Mouse (Mus musculus) hindbrain, embryonic 14.5 days (tissue): ENCODE results near the gene Pcif1. TPM values are rescaled to one million over a fixed set of nuclear protein-coding genes. Genes with fewer than 3 reads are reported as not detected.
"Not testable (repeated sequence)": the region's sequence is repeated elsewhere in the genome, so short reads cannot be mapped to it uniquely, and the experiment has no call there.

Experiments used
- ATAC-seq: fragments of 200-750 bp; cut with Nextera tagmentation; 2 replicates; pipeline ENCODE4 v1.8.0; 2017; ENCODE audit warnings: moderate number of reproducible peaks, mild to moderate bottlenecking, moderate TSS enrichment, moderate library complexity; ENCODE audit not compliant: low FRiP score
- DNase-seq: peaks from one replicate; pipeline ENCODE4 v3.0.0-alpha.2; 2015; ENCODE audit warnings: low spot score
- H3K27ac ChIP-seq: fragments of 300-500 bp; sonication (generic); 2 replicates; pipeline ENCODE4 v1.5.1; 2014; ENCODE audit warnings: mild to moderate bottlenecking, moderate library complexity
- H3K27me3 ChIP-seq: fragments of 300-500 bp; sonication (generic); 2 replicates; pipeline ENCODE4 v1.6.1; 2014; ENCODE audit warnings: mild to moderate bottlenecking, low read length, mixed read lengths; ENCODE audit not compliant: control insufficient read depth, insufficient read depth
- H3K36me3 ChIP-seq: fragments of 300-500 bp; sonication (generic); replicated peaks from 2 replicates; pipeline ENCODE4 v1.6.1; 2014; ENCODE audit not compliant: control insufficient read depth, insufficient read depth
- H3K4me1 ChIP-seq: fragments of 300-500 bp; sonication (generic); replicated peaks from 2 replicates; pipeline ENCODE4 v1.6.1; 2014; ENCODE audit warnings: antibody characterized with exemption, low read length, mixed read lengths; ENCODE audit not compliant: control insufficient read depth, insufficient read depth
- H3K4me2 ChIP-seq: fragments of 300-500 bp; sonication (generic); replicated peaks from 2 replicates; pipeline ENCODE4 v1.6.1; 2014; ENCODE audit warnings: mild to moderate bottlenecking, moderate library complexity
- H3K4me3 ChIP-seq: fragments of 300-500 bp; sonication (generic); replicated peaks from 2 replicates; pipeline ENCODE4 v1.5.1; 2014; ENCODE audit warnings: mild to moderate bottlenecking, low read length
- H3K9ac ChIP-seq: fragments of 300-500 bp; sonication (generic); 2 replicates; pipeline ENCODE4 v1.6.1; 2014
- H3K9me3 ChIP-seq: fragments of 300-500 bp; sonication (generic); 2 replicates; pipeline ENCODE4 v1.6.1; 2016; ENCODE audit warnings: low read length; ENCODE audit not compliant: control insufficient read depth
- WGBS: fragments of 180-500 bp; shearing (Covaris S2); extraction: QIAGEN DNeasy Blood & Tissue Kit; methylation state at CpG from one replicate; pipeline ENCODE4 v1.1.7; 2014; 5-methylcytosine and 5-hydroxymethylcytosine counted together
- polyA plus RNA-seq: library from polyadenylated mRNA; unstranded; fragments of >200 nt; fragmentation: Nextera tagmentation; extraction: Ambion mirVana; gene quantifications from 2 replicates; pipeline ENCODE4 v1.2.1, GENCODE M21; 2014

The Pcif1 gene
- polyA plus RNA-seq, 1 experiment from 2014 or later: 74.7 TPM

- H3K27ac ChIP-seq, DNase-seq, H3K36me3 ChIP-seq, ATAC-seq, H3K9me3 ChIP-seq, H3K9ac ChIP-seq: not testable (repeated sequence)
- peak overlapping the region; percentile 44 for H3K4me3 ChIP-seq
- 81% methylated on average over 5 of the region's 5 CpGs for WGBS
- H3K27me3 ChIP-seq: peaks cover 34% of the 10 kb centered on the region
- H3K4me2 ChIP-seq: peak overlapping the region; percentile 95
- peaks cover 20% of the 10 kb centered on the region for H3K4me1 ChIP-seq
These were observed 23.5 kb upstream of the Pcif1 start for GRCm38 (mm10) chr2:164855572-164855971.

GRCm38 (mm10) chr2:164856309-164857100, 22.6 kb upstream of the Pcif1 start:
- 2% methylated on average over 42 of the region's 42 CpGs for WGBS
- 0 out of 2 replicates have a peak overlapping the region, but pooled peaks have one; percentile 20 for H3K27ac ChIP-seq
- peaks cover 34% of the 10 kb centered on the region for H3K27me3 ChIP-seq
- peak overlapping the region; percentile 95 for H3K4me2 ChIP-seq
- H3K4me3 ChIP-seq: peak overlapping the region; percentile 44
- DNase-seq (no peak), ATAC-seq (no peak; the same call in 1 of the 2 replicates)
- H3K9me3 ChIP-seq: no peaks in the 10 kb centered on the region
- H3K4me1 ChIP-seq: peaks cover 20% of the 10 kb centered on the region
- H3K9ac ChIP-seq: peak overlapping the region; percentile 51
- H3K36me3 ChIP-seq: no peaks in the 10 kb centered on the region

- WGBS: under 1% methylated on average over 42 of the region's 47 CpGs
- H3K27me3 ChIP-seq: peaks cover 34% of the 10 kb centered on the region
- peak within 1 kb of the TSS; percentile 59; the same call in 1 of the 2 replicates for H3K27ac ChIP-seq
- peaks cover 20% of the 10 kb centered on the region for H3K4me1 ChIP-seq
- H3K9me3 ChIP-seq: no peaks in the 10 kb centered on the region
- ATAC-seq (peak; percentile 82), DNase-seq (no peak)
- H3K4me2 ChIP-seq: peak within 1 kb of the TSS; percentile 95
- peak within 1 kb of the TSS; percentile 44 for H3K4me3 ChIP-seq
- peak within 1 kb of the TSS; percentile 51 for H3K9ac ChIP-seq
- H3K36me3 ChIP-seq: no peaks in the 10 kb centered on the region
These were observed 21.8 kb upstream of the Pcif1 start, which contains the start of gene Pltp for GRCm38 (mm10) chr2:164857101-164857821. TSS of gene Pltp (minus strand) at chr2:164857711.

GRCm38 (mm10) chr2:164857842-164858553, 21.1 kb upstream of the Pcif1 start:
- WGBS: 1% methylated on average over 19 of the region's 19 CpGs
- H3K4me3 ChIP-seq: peak overlapping the region; percentile 44
- no peaks in the 10 kb centered on the region for H3K9me3 ChIP-seq
- H3K27ac ChIP-seq: peak overlapping the region; percentile 59; the same call in 1 of the 2 replicates
- peak overlapping the region; percentile 51 for H3K9ac ChIP-seq
- H3K4me2 ChIP-seq: peak overlapping the region; percentile 95
- H3K36me3 ChIP-seq: no peaks in the 10 kb centered on the region
- peaks cover 34% of the 10 kb centered on the region for H3K27me3 ChIP-seq
- DNase-seq: no peak
- ATAC-seq: no peak; the same call in 1 of the 2 replicates
- H3K4me1 ChIP-seq: peaks cover 20% of the 10 kb centered on the region

GRCm38 (mm10) chr2:164859155-164859554, 19.9 kb upstream of the Pcif1 start:
- ATAC-seq: no peak
- Histone ChIP-seq H3K27me3 (peaks cover 34% of the 10 kb centered on the region), H3K9ac (no peak overlapping the region)

GRCm38 (mm10) chr2:164859640-164860432, 19.3 kb upstream of the Pcif1 start:
- Histone ChIP-seq H3K27me3 (peaks cover 34% of the 10 kb centered on the region), H3K4me2 (no peak overlapping the region), H3K4me1 (peaks cover 20% of the 10 kb centered on the region), H3K9me3 (no peaks in the 10 kb centered on the region), H3K36me3 (no peaks in the 10 kb centered on the region), H3K9ac (no peak overlapping the region), H3K27ac (no peak overlapping the region), H3K4me3 (no peak overlapping the region)
- 60% methylated on average over 9 of the region's 9 CpGs for WGBS
- ATAC-seq (no peak), DNase-seq (no peak)

More at GRCm38 (mm10) chr2:164859155-164859554, 19.9 kb upstream of the Pcif1 start:
- 48% methylated on average over 2 of the region's 2 CpGs for WGBS
- DNase-seq: no peak
- H3K36me3 ChIP-seq: no peaks in the 10 kb centered on the region
- no peak overlapping the region for H3K4me3 ChIP-seq
- no peak overlapping the region for H3K4me2 ChIP-seq
- no peaks in the 10 kb centered on the region for H3K9me3 ChIP-seq
- no peak overlapping the region for H3K27ac ChIP-seq
- H3K4me1 ChIP-seq: peaks cover 20% of the 10 kb centered on the region

GRCm38 (mm10) chr2:164861094-164861493, 18.0 kb upstream of the Pcif1 start:
- Histone ChIP-seq H3K27ac (no peak overlapping the region), H3K4me1 (peaks cover 20% of the 10 kb centered on the region), H3K4me3 (no peak overlapping the region), H3K27me3 (peaks cover 26% of the 10 kb centered on the region), H3K4me2 (no peak overlapping the region), H3K9ac (no peak overlapping the region), H3K36me3 (no peaks in the 10 kb centered on the region), H3K9me3 (no peaks in the 10 kb centered on the region)
- 77% methylated on average over 4 of the region's 4 CpGs for WGBS
- no peak for ATAC-seq
- no peak for DNase-seq

- ATAC-seq (peak; percentile 41; the same call in 1 of the 2 replicates), DNase-seq (peak; percentile 79)
- no peak overlapping the region for H3K4me2 ChIP-seq
- H3K4me3 ChIP-seq: no peak overlapping the region
- no peaks in the 10 kb centered on the region for H3K9me3 ChIP-seq
- H3K27me3 ChIP-seq: peaks cover 14% of the 10 kb centered on the region
- WGBS: 46% methylated on average over 9 of the region's 9 CpGs
- no peak overlapping the region for H3K9ac ChIP-seq
- H3K4me1 ChIP-seq: peaks cover 8% of the 10 kb centered on the region
- H3K27ac ChIP-seq: peak overlapping the region; percentile 66
- H3K36me3 ChIP-seq: no peaks in the 10 kb centered on the region
These were observed 16.8 kb upstream of the Pcif1 start for GRCm38 (mm10) chr2:164862179-164862861.
